Mouse (Mus musculus): ENCODE results near the gene Slc25a39.

Slc25a39 gene

DNA sequence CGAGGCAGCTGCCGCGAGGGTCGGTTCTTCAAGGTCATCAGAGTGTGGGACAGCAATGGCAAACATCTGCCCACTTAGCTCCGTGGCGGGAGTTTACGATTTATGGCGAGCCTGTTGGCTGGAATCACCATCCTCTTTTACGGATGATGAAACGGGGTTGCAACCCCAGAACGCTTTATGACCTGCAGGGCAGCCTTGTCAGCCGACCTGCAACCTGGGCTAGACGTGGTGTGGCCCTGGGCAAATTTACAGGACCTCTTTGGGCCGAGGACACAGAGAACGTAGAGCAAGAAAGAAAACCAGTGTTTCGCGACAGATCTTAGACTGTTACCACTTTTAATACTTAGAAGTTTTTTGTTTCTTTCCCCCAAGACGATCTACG is at the start of gene Slc25a39:
Slc25a39 (minus strand) TSS at position 113 of the 382 bp plus-strand sequence.
- no peak for ATAC-seq (ENCODE audit: insufficient number of reproducible peaks, low FRiP score, low TSS enrichment)

DNA sequence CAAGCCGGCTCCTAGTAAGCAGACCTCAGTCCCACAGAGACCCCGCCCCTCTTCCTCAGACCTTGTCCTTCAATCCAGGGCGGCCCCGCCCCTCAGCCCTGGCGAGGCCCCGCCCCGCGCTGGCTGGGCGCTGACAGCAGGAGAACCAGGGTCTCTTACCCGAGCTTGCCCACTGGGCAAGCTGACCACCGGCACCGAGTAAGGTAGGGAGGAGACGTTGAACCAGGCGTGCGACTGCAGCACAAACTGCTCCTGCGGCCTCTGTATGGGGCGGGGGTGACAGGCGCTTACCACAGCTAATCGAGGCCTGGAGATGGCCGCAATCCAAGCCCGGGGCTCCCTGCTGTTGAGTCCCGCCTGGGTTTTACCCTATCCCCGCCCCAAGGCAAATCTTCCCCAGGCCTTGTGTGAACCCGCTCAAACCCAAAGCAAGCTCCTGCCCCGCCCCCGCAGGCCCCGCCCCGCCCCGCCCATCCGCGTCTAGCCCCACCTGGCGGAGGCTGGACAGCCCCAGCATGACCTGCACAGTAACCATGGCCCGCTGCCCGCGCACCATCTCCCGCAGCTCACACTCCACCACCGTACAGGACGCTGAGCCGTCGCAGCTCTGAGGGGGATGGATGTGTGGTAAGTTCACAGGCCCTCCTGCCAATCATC is 48.1 kb upstream of the Slc25a39 start:
- peak; percentile 47; the same call in 1 of the 2 replicates for ATAC-seq (ENCODE audit: insufficient number of reproducible peaks, low FRiP score, low TSS enrichment)

DNA sequence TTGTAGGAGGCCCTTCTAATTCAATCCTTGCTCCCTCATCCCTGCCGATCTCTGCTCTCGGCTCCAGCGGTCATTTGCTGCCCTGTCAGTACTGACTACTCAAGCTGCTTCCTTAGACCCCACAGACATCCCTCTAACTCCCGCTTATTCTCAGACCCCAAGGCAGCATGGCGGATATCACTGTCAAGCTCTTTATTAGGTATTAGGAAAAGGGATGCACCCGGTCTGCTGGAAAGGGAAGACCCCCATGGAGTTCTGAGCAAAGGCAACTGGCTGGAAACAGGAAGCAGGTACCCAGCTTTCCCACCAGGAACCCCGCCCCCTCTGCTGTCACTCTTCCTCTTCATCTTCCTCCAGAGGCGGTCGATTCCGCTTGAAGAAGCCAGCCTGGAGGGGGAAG is 45.4 kb upstream of the Slc25a39 start:
- no peak for ATAC-seq (ENCODE audit: insufficient number of reproducible peaks, low FRiP score, low TSS enrichment)

DNA sequence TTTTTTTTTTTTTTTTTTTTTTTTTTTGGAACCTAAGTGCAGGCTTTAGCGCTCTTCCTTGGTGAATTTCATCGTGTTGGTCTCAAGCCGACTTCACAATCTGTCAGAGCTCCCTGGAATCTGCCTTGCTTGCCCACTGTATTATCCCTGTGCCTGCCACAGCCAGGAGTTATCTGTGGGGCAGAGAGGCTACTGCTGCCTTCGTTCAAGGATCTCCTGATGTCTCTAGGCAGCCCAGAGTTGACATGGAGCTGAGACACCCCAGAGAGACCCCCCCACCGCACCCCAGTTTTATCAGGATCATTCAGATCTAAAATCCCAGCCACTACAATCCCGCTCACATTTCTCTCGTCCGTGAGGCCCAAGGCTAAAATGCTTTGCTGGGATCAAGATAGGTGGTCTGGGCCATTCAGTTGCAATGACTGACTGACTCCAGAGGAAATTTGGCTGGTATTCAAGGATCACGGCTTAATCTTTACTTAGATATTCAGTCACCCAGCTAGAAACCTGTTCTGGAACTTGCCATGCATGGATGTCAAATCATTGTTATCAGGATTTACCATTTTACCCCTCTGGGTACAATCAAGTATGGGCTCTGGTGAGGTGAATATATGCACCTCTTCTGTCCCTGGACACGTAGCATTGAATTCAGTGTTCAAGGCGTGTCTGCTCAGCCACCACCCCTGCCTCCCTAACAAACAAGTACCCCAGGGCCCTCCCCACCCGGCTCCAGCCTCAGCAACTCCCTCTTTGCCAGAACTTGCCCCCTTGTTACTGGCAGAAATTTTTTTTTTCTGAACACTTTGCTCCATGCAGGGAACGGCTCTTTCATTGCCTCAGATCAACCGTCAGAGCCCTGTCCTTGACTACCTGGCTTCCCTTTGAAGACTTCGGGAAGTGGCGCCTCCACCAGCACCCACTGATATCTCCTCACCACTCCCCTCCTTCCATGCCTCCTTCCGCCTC is 41.6 kb upstream of the Slc25a39 start:
- ATAC-seq (ENCODE audit: insufficient number of reproducible peaks, low FRiP score, low TSS enrichment), result no peak

DNA sequence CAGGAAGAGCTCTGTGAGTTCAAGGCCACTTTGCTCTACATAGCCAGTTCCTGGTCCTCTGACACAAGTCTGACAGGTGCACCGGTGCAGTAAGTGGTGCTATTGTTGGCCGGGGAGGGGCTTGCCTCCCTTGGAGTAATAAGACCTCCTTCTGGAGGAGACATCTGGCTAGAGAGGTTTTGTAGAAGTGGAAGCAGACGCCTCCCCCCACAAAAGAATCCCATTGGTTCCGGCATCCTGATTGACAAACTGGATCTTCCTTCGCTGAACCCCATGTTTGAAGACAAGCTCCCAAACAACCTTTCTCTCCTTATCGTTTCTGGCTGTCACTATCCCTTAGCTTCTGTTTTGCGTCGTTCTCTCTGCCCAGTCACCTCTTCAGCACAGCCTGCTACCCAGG is 40.6 kb upstream of the Slc25a39 start:
- no peak for ATAC-seq (ENCODE audit: insufficient number of reproducible peaks, low FRiP score, low TSS enrichment)

DNA sequence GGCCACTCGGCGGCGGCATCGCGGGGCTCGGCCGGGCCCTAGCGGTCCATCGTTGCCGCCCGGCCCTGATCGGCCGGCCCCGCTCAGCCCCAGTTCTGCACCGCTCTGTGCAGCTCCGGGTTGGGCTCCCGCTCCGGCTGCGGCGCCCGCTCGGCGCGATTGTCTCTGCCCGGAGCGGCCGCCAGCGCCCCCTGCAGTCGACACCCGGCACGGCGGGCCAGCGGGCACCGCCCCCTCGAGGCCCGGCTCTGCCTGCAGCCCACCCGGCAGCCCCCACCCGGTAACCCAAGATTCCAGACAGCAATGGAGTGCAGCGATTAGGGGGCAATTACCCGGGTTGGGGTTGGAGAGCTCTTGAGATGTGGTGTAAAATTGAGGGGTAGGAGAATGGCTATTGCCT is 39.8 kb upstream of the Slc25a39 start, which contains the start of gene Fam171a2:
Fam171a2 (minus strand) TSS at position 186 of the 400 bp plus-strand sequence.
- ATAC-seq (ENCODE audit: insufficient number of reproducible peaks, low FRiP score, low TSS enrichment), result peak; percentile 50; the same call in 1 of the 2 replicates

DNA sequence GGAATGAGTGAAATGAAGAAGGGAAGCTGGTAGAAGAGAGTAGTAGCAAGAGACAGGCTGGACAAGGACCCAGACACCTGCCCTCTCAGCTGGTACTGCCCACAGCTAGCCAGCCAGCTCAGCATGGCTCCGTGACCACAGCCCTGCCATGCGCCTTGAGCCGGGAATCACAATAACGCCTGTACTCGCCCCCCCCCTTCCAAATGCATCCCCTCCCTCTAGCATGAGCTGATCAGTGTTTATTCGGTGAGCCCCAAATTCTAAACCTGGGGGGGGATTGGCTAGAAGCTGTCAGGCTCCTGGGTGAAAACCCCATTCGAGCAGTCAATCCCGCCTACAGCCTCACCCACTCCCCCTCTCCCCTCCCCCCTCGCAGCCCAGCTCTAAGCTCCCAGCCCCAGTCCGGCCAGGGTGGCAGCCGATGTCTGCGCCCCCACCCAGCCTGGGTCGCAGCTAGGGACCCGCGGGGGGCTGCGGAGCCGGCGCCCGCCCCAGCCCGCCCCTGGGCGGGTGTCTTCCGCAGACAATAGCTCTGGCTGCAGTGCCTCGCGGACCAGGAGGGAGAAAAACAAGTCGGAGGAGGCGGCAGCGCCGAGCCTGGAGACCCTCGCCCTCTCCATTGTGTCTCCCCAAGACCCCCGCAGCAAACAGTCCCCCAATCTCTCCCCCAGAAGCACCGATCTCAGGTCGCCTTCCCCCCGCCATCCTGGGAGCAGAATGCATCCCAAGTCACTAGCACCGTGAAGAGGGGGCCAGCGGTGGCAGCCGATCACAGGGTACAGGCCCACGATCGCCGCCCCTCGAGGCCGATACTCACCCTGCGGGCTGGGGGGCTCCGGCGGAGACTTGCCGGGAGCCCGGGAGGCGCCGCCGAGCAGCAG is 39.1 kb upstream of the Slc25a39 start:
- ATAC-seq (ENCODE audit: insufficient number of reproducible peaks, low FRiP score, low TSS enrichment), result peak; percentile 1; the same call in 1 of the 2 replicates

DNA sequence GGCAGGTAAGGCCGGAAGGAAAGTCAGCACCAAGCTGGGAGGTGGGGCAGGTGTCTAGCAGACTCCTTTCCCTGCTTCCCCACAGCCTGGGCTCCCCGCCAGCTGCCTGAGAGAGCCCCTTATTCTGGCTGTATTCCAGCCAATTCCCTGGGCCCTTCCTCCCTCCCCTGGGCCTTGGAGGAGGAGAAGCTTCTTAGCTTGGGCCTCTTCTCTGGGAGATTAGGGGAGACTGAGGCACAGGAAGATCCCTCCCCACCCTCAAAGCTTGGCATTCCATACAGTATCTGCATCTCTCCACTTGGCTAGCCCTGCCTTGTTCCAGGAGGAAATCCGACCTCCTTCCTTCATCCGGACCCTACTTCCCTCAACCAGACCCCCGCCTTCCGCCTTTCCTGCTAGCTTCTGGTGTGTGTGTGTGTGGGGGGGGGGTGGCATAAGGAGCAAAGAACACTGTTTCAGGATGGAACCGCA is 38.2 kb upstream of the Slc25a39 start:
- no peak for ATAC-seq (ENCODE audit: insufficient number of reproducible peaks, low FRiP score, low TSS enrichment)

DNA sequence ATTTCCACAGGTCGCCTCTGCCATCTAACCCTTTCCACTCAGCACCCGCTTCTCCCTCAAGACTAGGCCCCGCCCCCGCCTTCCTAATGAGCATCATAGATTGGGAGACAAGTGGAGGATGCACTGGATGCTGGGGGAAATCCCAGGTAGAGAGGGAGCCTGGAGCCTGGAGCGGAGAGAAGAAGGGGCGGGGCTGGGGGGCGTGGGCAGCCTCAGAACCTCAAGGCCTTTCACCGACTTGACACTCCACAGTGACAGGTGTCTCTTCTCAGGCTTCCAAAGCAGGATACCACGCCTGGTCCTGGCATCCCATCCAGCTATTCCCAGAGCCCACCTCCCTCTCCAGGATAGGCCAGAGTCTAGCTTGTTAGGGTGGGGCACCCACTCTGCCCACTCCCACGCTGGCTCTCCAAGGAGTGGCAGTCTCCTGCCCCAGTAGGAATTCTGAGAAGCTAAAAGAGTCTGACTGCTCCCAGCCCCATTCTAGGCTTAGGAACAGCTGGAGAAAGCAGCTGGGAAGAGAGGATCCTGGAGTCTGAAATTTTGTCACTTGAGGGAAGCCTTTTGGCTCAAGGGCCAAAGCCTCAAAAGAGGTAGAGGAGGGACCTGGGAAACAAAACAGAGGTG is 37.6 kb upstream of the Slc25a39 start:
- ATAC-seq (ENCODE audit: insufficient number of reproducible peaks, low FRiP score, low TSS enrichment), result no peak

DNA sequence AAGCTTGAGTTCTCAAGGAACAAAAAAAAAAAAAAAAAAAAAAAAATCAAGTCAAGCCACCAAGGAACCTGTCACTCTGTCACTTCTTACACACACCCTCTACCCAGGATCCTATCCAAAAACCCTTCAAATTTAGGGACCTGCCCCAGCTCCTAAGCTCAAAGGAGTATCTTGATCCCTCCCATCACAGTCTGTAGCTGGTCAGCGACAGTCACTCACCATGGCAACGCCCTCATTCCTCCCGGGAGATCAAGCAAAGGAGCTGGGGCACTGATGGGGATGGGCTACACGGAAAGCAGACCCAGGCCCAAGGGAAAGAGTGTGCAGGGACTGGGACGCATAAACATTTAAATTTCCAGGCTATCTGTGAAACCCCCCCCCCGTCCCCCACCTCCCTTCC is 37.0 kb upstream of the Slc25a39 start:
- ATAC-seq (ENCODE audit: insufficient number of reproducible peaks, low FRiP score, low TSS enrichment), result no peak

DNA sequence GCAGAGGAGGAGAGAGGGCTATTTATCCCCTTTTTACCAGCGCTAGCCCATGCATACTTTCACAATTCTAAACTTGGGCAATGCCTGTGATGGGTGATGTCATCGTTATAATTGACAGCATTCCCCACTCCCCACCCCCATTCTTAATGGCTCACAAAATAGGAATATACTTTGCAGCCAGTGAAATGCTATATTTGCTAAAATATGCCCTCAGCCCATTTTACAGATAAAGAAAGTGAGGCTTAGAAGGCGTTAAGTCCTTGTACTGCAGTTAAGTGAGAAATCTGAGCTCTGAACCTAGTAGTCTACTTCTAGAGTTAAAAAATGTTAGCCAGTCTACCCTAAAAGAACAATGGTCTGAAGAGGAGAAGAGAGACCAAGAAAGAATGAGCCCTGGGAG is 36.6 kb upstream of the Slc25a39 start:
- ATAC-seq (ENCODE audit: insufficient number of reproducible peaks, low FRiP score, low TSS enrichment), result no peak

DNA sequence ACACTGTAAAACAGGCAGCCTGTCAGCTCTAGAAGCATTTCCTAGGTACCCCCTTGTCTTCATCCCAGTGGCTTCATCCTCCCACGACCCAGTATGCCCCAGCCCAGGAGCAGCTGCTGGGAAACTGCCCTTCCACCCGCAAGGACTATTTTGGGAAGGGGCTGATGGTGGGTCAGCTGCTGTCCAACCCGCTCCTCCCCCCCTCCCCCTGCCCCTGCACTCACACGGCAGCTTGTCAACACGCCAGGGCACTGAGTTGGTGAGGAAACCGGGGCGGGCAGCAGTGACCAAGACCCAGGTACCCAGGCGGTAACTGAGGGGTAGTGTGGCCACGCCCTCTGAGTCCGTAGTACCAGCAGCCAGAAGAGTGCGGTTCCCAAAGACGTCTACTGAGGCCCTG is 36.0 kb upstream of the Slc25a39 start:
- no peak for ATAC-seq (ENCODE audit: insufficient number of reproducible peaks, low FRiP score, low TSS enrichment)

DNA sequence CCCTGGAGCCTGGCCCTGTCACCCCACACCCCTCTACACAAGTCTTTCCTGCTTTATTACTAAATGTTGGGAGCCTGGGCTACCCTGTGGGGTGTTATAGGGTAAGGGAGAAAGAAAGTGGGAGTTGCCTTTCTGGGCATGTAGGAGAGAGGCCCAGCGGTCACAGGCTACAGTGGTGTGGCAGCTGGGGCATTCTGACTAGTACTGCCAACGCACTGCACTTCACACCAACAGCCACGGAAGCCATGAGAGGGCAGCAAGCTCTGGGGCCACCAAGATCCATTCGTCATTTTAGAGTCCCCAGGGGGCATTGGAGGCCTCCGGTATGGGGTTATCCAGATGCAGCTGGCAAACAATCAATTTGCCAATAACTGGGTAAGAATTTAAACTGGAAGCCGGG is 34.3 kb upstream of the Slc25a39 start:
- no peak for ATAC-seq (ENCODE audit: insufficient number of reproducible peaks, low FRiP score, low TSS enrichment)

DNA sequence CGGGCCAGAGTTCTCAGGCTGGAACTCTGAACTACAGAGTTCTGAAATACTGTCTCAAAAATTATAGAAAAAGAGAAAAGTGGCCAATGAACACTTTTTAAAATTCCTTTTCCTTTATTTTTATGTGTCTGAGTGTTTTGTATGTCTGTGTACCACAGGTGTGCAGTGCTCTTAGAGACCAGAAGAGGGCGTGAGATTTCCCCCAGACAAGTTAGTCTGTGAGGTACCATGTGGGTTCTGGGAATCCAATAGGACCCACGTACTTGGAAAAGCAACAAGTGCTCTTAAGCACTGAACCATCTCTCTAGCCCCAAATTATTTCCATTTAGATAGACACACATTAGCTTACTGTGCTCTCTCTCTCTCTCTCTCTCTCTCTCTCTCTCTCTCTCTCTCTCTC is 33.7 kb upstream of the Slc25a39 start:
- no peak for ATAC-seq (ENCODE audit: insufficient number of reproducible peaks, low FRiP score, low TSS enrichment)

DNA sequence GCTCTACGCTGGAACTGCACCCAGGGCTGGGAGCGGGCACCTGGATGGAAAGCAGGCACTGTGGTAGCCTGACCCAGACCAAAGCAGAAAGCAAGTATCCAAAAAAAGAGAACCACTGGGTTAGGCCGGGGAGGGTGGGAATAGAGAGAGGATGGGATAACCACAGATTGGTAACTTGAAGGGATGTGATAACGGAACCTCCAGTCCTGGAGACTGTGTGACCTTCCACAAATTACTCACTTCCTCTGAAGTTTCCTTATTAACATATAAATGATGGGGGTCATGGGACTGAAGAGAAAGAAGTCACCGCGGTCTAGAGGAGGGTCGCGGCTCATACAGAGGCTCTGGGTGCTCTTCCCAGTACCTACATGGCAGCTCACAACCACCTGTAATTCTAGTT is 32.5 kb upstream of the Slc25a39 start:
- ATAC-seq (ENCODE audit: insufficient number of reproducible peaks, low FRiP score, low TSS enrichment), result no peak

DNA sequence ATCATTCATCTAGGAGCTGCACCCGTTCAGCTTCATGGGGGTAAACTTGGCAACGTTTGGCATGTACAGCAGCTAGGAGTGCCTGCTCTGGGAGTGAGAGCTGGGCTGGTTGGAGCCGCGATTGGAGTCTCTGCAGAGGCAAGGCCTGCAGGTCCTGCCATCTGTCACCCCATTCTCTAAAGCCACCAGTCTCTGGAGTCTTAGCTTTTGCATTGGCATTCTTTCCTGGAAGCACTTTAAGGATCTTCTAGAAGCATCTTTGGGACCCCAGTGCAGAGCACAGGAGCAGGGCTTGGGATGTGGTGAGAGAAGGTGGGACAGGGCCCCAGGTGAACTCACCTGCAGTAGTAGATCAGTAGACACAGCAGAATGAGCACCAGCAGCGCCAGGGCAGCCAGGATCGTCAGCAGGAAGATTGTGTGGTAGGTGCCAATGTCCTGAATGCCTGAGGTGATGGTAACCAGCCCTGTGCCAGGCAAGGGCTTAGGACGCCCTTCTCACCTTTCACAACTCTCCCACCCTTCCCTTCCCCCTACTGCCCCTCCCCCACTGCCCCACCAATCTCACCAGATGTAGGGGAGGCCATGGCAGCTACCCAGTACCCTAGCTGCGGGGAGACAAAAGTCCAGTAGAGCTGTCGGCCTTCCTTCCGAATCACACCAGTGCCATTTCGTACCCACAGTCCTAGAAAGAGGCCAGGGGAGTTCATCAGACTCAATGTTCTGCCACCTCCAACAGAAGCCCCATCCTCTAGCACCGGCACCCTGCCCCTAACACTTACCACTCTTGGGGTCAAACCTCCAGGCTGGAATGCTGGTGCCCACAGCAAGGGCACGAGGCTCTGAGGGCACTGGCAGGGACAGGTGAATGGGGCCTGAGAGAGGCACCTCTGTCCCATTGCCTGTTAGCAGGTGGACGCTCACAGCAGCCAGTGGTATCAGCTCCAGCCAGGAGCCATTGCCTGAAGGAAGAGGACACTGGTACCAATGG is 31.6 kb upstream of the Slc25a39 start:
- no peak for ATAC-seq (ENCODE audit: insufficient number of reproducible peaks, low FRiP score, low TSS enrichment)

DNA sequence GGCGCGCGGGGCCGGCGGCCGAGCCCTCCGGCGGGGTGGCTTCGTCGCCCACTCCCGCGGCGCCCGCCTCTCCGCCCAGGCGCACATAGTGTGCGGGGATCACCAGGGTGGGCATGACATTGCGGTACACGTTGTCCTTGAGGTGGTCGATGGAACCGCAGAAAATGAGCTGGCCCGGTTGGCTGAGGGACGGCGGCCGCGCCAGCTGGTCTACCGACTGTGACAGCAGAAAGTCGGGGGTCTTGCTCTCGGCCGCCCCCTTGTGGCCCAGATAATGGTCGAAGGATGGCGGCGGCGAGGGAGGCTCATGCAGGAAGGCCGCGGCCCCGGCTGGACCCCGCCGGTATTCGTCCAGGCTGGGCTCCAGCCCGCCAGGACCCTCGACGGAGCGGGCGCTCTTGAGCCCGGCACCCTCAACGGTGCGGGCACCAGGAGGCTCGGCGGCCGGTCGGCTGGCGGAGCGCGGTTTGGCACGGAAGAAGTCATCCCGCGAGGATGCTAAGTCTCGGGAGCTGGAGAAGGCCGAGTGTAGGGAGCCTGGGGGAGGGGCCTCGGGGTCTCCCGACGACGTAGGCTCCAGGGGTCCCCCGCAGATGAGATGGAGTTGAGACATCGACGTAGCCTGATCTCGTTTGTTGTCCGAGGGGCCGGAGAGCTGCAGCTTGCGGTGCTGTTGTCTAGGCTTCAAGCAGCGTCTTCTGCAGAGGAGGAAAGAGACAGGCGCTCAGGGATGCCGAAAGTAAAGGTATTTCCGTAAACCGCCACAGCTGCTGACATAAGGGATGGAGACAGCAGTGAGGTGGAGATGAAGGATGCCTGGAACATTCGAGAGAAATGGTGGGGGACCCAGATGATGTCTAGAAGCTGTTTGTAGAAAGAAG is 30.7 kb upstream of the Slc25a39 start:
- ATAC-seq (ENCODE audit: insufficient number of reproducible peaks, low FRiP score, low TSS enrichment), result no peak
